Mouse (Mus musculus): ENCODE measurements at regions not wholly inside any gene's neighbourhood (a gene's known extent, or its start where the extent isn't known, plus 50 kb on each side); places are given as distances from the start of the nearest gene placed in this dataset.

- TF ChIP-seq POLR2A (IDR thresholded peaks at IDR 0.05; ENCODE audit: borderline replicate concordance, insufficient read depth, low read length) (no peak), CTCF (IDR thresholded peaks at IDR 0.05; ENCODE audit: borderline replicate concordance, insufficient read depth, low read depth, low read length) (no peak)
Observed at GRCm38 (mm10) chr15:42913285-42913684, 2779.1 kb downstream of the 9330182O14Rik start.

Measured in cerebellum, adult 2 months (tissue).